Mouse (Mus musculus): ENCODE results near the gene Dclk1. TPM values are rescaled to one million over a fixed set of nuclear protein-coding genes. Genes with fewer than 3 reads are reported as not detected.

The Dclk1 gene
- total RNA-seq, 2 experiments from 2014 or later, result 871 to 963 TPM

- H3K4me3 ChIP-seq, result no peak overlapping the region
- no peak overlapping the region for H3K27ac ChIP-seq
- no peak for DNase-seq (ENCODE audit: extremely low spot score in 1 of 2, low spot score in 2 of 2)
- intact Hi-C loops (cut with DNase I), result loop anchor here (10.0 kb wide), 1 partner anchor 1655 kb away; no protein-coding TSS in a partner anchor
- TF ChIP-seq CTCF (IDR thresholded peaks at IDR 0.05), result no peak
Observed at GRCm38 (mm10) chr3:55549376-55549775, 307.2 kb downstream of the Dclk1 start.

GRCm38 (mm10) chr3:55550962-55551361 is 308.8 kb downstream of the Dclk1 start:
- TF ChIP-seq CTCF (IDR thresholded peaks at IDR 0.05), result no peak
- intact Hi-C loops (cut with DNase I), result no loop called here
- DNase-seq (ENCODE audit: extremely low spot score in 1 of 2, low spot score in 2 of 2), result no peak
- Histone ChIP-seq H3K4me3 (no peak overlapping the region), H3K27ac (no peak overlapping the region)

- TF ChIP-seq CTCF (IDR thresholded peaks at IDR 0.05), result no peak
- H3K27ac ChIP-seq, result no peak overlapping the region
- H3K4me3 ChIP-seq, result no peak overlapping the region
- intact Hi-C loops (cut with DNase I), result no loop called here
- no peak for DNase-seq (ENCODE audit: extremely low spot score in 1 of 2, low spot score in 2 of 2)
Observed at GRCm38 (mm10) chr3:55551912-55552311, 309.7 kb downstream of the Dclk1 start.

GRCm38 (mm10) chr3:55553031-55553430 is 310.9 kb downstream of the Dclk1 start:
- intact Hi-C loops (cut with DNase I), result no loop called here
- DNase-seq (ENCODE audit: extremely low spot score in 1 of 2, low spot score in 2 of 2), result no peak
- Histone ChIP-seq H3K4me3 (no peak overlapping the region), H3K27ac (no peak overlapping the region)
- TF ChIP-seq CTCF (IDR thresholded peaks at IDR 0.05), result no peak

- no peak for TF ChIP-seq CTCF (IDR thresholded peaks at IDR 0.05)
- no peak for DNase-seq (ENCODE audit: extremely low spot score in 1 of 2, low spot score in 2 of 2)
- intact Hi-C loops (cut with DNase I), result no loop called here
- no peak overlapping the region for H3K4me3 ChIP-seq
- H3K27ac ChIP-seq, result no peak overlapping the region
Observed at GRCm38 (mm10) chr3:55555848-55556247, 313.7 kb downstream of the Dclk1 start.

GRCm38 (mm10) chr3:55558570-55558969 is 316.4 kb downstream of the Dclk1 start:
- no peak overlapping the region for H3K4me3 ChIP-seq
- intact Hi-C loops (cut with DNase I), result no loop called here
- TF ChIP-seq CTCF (IDR thresholded peaks at IDR 0.05), result no peak
- no peak overlapping the region for H3K27ac ChIP-seq
- DNase-seq (ENCODE audit: extremely low spot score in 1 of 2, low spot score in 2 of 2), result no peak

DNA sequence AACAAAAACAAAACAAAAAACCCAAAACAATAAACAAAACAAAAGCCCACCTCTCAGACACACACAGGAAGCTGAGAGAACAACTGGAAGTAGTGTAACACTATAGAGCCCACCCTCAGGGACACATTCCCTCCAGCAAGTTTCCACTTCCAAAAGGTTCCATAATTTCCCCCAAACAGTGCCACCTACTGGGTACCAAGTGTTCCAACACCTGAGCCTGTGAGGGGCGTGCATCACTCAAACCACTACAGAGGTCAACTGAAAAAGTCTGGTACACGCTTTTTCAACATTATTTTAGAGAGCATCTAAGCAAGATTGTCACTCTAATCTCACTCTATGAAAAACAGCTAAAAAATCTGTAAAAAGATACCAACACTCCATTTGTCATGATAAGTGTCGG is 325.3 kb downstream of the Dclk1 start:
- intact Hi-C loops (cut with DNase I), result no loop called here
- DNase-seq (ENCODE audit: extremely low spot score in 1 of 2, low spot score in 2 of 2), result no peak
- peak; percentile 33; the same call in 1 of the 2 replicates for TF ChIP-seq CTCF (IDR thresholded peaks at IDR 0.05)

GRCm38 (mm10) chr3:55569539-55569938 is 327.4 kb downstream of the Dclk1 start:
- intact Hi-C loops (cut with DNase I), result no loop called here
- no peak for DNase-seq (ENCODE audit: extremely low spot score in 1 of 2, low spot score in 2 of 2)
- no peak for TF ChIP-seq CTCF (IDR thresholded peaks at IDR 0.05)
- Histone ChIP-seq H3K27ac (no peak overlapping the region), H3K4me3 (no peak overlapping the region)

More for the DNA sequence above, 325.3 kb downstream of the Dclk1 start:
- no peak overlapping the region for H3K27ac ChIP-seq
- no peak overlapping the region for H3K4me3 ChIP-seq

GRCm38 (mm10) chr3:55571034-55571433 is 328.9 kb downstream of the Dclk1 start:
- DNase-seq (ENCODE audit: extremely low spot score in 1 of 2, low spot score in 2 of 2), result peak in 1 of 2 experiments; percentile 17
- H3K27ac ChIP-seq, result peak overlapping the region; percentile 83
- TF ChIP-seq CTCF (IDR thresholded peaks at IDR 0.05), result no peak

DNA sequence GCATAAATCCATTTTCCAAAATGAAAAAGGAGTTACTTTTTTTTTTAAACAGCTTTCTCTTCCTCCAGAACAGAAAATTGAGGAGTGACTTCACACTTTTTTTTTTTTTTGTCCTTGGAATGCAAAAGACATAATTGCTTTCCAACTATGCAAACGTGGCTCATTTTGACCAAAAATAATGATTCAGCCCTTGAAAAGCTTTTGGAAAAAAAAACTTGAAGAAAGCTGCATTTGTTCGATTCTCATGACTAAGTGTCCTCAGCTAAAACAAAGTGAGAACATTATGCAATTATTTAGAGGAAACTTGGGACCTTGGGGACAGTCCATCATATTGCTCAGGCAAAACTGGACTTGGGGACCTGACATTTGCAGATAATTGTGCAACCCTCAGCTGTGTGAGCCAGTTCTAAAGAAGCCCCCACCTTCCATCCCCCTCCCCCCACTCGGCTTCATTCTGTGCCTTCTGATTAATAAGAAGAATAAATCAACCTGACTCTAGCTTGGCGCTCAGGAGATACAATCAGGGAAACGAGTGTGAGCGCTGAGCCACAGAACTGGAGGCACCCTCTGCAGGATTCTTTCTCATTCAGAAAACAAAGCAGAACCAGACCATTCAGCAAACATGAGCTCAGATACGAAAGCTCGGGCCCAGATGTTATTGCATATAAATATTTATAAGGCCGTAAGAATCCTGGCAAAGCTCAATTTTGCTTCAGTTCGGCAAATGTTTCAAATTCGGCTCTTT is 329.6 kb downstream of the Dclk1 start:
- Histone ChIP-seq H3K4me3 (no peak overlapping the region), H3K27ac (peak overlapping the region; percentile 88)
- intact Hi-C loops (cut with DNase I), result loop anchor here (2.0 to 10.0 kb wide), 4 partner anchors 29 to 413 kb away; partner anchors contain the start of gene Mab21l1
- TF ChIP-seq CTCF (IDR thresholded peaks at IDR 0.05), result no peak
- DNase-seq (ENCODE audit: extremely low spot score in 1 of 2, low spot score in 2 of 2), result peak; percentile 15 to 18

More at GRCm38 (mm10) chr3:55571034-55571433, 328.9 kb downstream of the Dclk1 start:
- no peak overlapping the region for H3K4me3 ChIP-seq
- intact Hi-C loops (cut with DNase I), result loop anchor here (2.0 to 10.0 kb wide), 4 partner anchors 28 to 414 kb away; partner anchors contain the start of gene Mab21l1

DNA sequence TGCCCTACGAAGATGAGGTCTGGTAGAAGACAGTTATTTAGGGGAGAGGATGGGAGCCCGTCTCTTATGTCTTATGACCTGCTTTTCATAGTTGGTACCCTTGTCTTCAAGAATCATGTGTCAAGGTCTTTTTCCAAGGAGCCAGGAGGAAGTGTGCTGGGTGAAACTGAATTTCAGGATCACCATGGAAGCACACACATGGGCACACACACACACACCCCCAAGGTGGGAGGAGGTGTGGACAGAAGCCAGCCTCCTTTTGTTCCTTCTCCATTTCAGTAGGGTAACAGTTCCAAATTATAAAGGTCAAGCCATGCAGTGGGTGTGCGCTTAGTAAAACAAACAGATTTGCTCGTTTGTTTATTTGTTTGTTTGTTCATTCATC is 330.1 kb downstream of the Dclk1 start:
- intact Hi-C loops (cut with DNase I), result loop anchor here (5.0 to 10.0 kb wide), 3 partner anchors 95 to 413 kb away; partner anchors contain the start of gene Mab21l1
- Histone ChIP-seq H3K27ac (peak overlapping the region; percentile 88), H3K4me3 (no peak overlapping the region)
- peak in 1 of 2 experiments; percentile 23 for DNase-seq (ENCODE audit: extremely low spot score in 1 of 2, low spot score in 2 of 2)
- no peak for TF ChIP-seq CTCF (IDR thresholded peaks at IDR 0.05)

GRCm38 (mm10) chr3:55574003-55574402 is 331.8 kb downstream of the Dclk1 start:
- H3K27ac ChIP-seq, result no peak overlapping the region
- DNase-seq (ENCODE audit: extremely low spot score in 1 of 2, low spot score in 2 of 2), result peak; percentile 48 to 65
- intact Hi-C loops (cut with DNase I), result loop anchor here (5.0 to 10.0 kb wide), 3 partner anchors 93 to 411 kb away; partner anchors contain the start of gene Mab21l1
- no peak overlapping the region for H3K4me3 ChIP-seq
- peak; percentile 58 for TF ChIP-seq CTCF (IDR thresholded peaks at IDR 0.05)
